Mouse (Mus musculus) hindbrain, postnatal 0 days (tissue): Measurements from ENCODE around the gene Lats1. TPM values are rescaled to one million over a fixed set of nuclear protein-coding genes. Genes with fewer than 3 reads are reported as not detected.

Experiments
- ATAC-seq: fragments of 200-750 bp; cut with Nextera tagmentation; 2 replicates; pipeline ENCODE4 v1.8.0; 2017; ENCODE audit warnings: mild to moderate bottlenecking, moderate TSS enrichment, moderate library complexity
- DNase-seq: peaks from one replicate; pipeline ENCODE4 v3.0.0-alpha.2; 2015; ENCODE audit warnings: low spot score
- H3K27ac ChIP-seq: fragments of 300-500 bp; sonication (generic); 2 replicates; pipeline ENCODE4 v1.5.1; 2014; ENCODE audit warnings: mild to moderate bottlenecking
- H3K27me3 ChIP-seq: fragments of 300-500 bp; sonication (generic); 2 replicates; pipeline ENCODE4 v1.6.1; 2014; ENCODE audit warnings: low read length, mixed read lengths; ENCODE audit not compliant: insufficient read depth
- H3K36me3 ChIP-seq: fragments of 300-500 bp; sonication (generic); 2 replicates; pipeline ENCODE4 v1.6.1; 2014; ENCODE audit warnings: low read length, mixed read lengths; ENCODE audit not compliant: insufficient read depth
- H3K4me1 ChIP-seq: fragments of 300-500 bp; sonication (generic); 2 replicates; pipeline ENCODE4 v1.6.1; 2014; ENCODE audit warnings: antibody characterized with exemption, low read length, mixed read lengths; ENCODE audit not compliant: insufficient read depth
- H3K4me2 ChIP-seq: fragments of 300-500 bp; sonication (generic); 2 replicates; pipeline ENCODE4 v1.6.1; 2014; ENCODE audit warnings: low read depth, mild to moderate bottlenecking, low read length, moderate library complexity, mixed read lengths
- H3K4me3 ChIP-seq: fragments of 300-500 bp; sonication (generic); 2 replicates; pipeline ENCODE4 v1.5.1; 2014; ENCODE audit warnings: low read length
- H3K9ac ChIP-seq: fragments of 300-500 bp; sonication (generic); replicated peaks from 2 replicates; pipeline ENCODE4 v1.6.1; 2014; ENCODE audit warnings: mild to moderate bottlenecking, low read length, moderate library complexity, mixed read lengths
- H3K9me3 ChIP-seq: fragments of 300-500 bp; sonication (generic); 2 replicates; pipeline ENCODE4 v1.6.1; 2016; ENCODE audit warnings: low read length, mixed read lengths
- CTCF ChIP-seq: IDR thresholded peaks from 2 replicates; pipeline ENCODE4 v1.5.1; 2016; ENCODE audit warnings: antibody characterized with exemption, control low read depth, low read depth
- WGBS: fragments of 180-500 bp; shearing (Covaris S2); extraction: QIAGEN DNeasy Blood & Tissue Kit; methylation state at CpG from one replicate; pipeline ENCODE4 v1.1.7; 2014; 5-methylcytosine and 5-hydroxymethylcytosine counted together
- polyA plus RNA-seq: library from polyadenylated mRNA; unstranded; fragments of >200 nt; fragmentation: Nextera tagmentation; extraction: Ambion mirVana; gene quantifications from 2 replicates; pipeline ENCODE4 v1.2.1, GENCODE M21; 2015
- total RNA-seq: library from RNA; depleted of rRNA; stranded (reverse); fragments of >200 nt; gene quantifications from 2 replicates; pipeline ENCODE4 v1.2.3, GENCODE M21; 2014

Lats1 gene
- total and polyA plus RNA-seq, 2 experiments from 2014 or later = 7.1 to 39.2 TPM

GRCm38 (mm10) chr10:7682249-7682648, 1.2 kb downstream of the Lats1 start:
- DNase-seq = no peak
- no peaks in the 10 kb centered on the region for H3K27me3 ChIP-seq
- H3K9ac ChIP-seq = peak overlapping the region; percentile 100
- no peak for ATAC-seq
- peaks cover 19% of the 10 kb centered on the region for H3K4me1 ChIP-seq
- peak overlapping the region; percentile 99; the same call in 1 of the 2 replicates for H3K27ac ChIP-seq
- no peaks in the 10 kb centered on the region for H3K9me3 ChIP-seq
- H3K4me2 ChIP-seq = peak overlapping the region; percentile 86
- H3K36me3 ChIP-seq = 0 out of 2 replicates have a peak, but pooled peaks cover 10% of the 10 kb centered on the region
- peak overlapping the region; percentile 95 for H3K4me3 ChIP-seq
- WGBS = 62% methylated on average over 3 of the region's 3 CpGs
- no peak for TF ChIP-seq CTCF

DNA sequence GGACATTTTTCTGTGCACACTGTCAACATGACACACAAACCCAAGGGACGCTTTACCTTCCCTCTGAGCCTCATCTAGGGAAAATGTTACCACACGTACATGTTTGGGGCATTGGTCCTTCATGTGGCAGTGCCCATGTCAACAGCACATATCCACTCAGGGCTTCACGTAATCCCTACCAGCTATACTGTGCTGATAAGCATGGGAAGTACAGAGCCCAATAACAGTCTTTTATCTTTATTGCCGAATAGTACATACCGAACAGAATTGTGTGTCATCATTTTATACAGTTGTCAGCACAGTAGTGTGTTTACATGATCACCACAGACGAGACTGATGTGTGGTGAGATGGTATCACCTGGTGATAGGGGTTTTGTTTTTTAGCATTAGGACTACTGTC, 5.9 kb downstream of the Lats1 start:
- H3K9ac ChIP-seq = no peak overlapping the region
- H3K27me3 ChIP-seq = no peaks in the 10 kb centered on the region
- H3K36me3 ChIP-seq = peaks cover 10% of the 10 kb centered on the region; the same call in 1 of the 2 replicates
- H3K9me3 ChIP-seq = no peaks in the 10 kb centered on the region
- peaks cover 10% of the 10 kb centered on the region; the same call in 1 of the 2 replicates for H3K4me1 ChIP-seq
- H3K4me2 ChIP-seq = no peak overlapping the region
- no peak for ATAC-seq
- no peak overlapping the region for H3K4me3 ChIP-seq
- DNase-seq = no peak
- TF ChIP-seq CTCF = no peak
- 93% methylated on average over 6 of the region's 6 CpGs for WGBS
- no peak overlapping the region for H3K27ac ChIP-seq

- DNase-seq (no peak), ATAC-seq (no peak)
- TF ChIP-seq CTCF = no peak
- H3K9ac ChIP-seq = no peak overlapping the region
- no peak overlapping the region for H3K4me2 ChIP-seq
- no peaks in the 10 kb centered on the region for H3K4me1 ChIP-seq
- peaks cover 46% of the 10 kb centered on the region for H3K36me3 ChIP-seq
- H3K27me3 ChIP-seq = no peaks in the 10 kb centered on the region
- H3K9me3 ChIP-seq = no peaks in the 10 kb centered on the region
- no peak overlapping the region for H3K27ac ChIP-seq
- H3K4me3 ChIP-seq = no peak overlapping the region
Observed at GRCm38 (mm10) chr10:7695286-7695685, 14.3 kb downstream of the Lats1 start.

DNA sequence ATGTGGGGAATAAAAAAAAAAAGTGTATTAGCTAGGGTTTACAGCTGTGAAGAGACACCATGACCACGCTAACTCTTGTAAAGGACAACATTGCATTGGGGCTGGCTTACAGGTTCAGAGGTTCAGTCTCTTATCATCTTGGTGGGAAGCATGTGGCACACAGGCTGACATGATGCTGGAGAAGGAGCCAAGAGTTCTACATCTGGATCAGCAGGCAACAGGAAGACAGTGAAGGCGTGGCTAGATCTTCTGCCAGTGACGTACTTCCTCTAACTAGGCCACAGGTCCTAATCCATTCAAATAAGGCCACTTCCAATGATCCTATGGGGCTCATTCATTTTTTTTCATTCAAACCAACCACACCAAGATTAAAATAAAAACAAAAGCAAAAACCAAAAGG, 19.1 kb downstream of the Lats1 start:
- ATAC-seq (no peak), DNase-seq (no peak)
- 91% methylated on average over 3 of the region's 3 CpGs for WGBS
- H3K27ac ChIP-seq = no peak overlapping the region
- no peak overlapping the region for H3K4me3 ChIP-seq
- H3K36me3 ChIP-seq = peaks cover 48% of the 10 kb centered on the region
- no peaks in the 10 kb centered on the region for H3K9me3 ChIP-seq
- H3K9ac ChIP-seq = no peak overlapping the region
- no peak for TF ChIP-seq CTCF
- H3K4me2 ChIP-seq = no peak overlapping the region
- H3K27me3 ChIP-seq = no peaks in the 10 kb centered on the region
- H3K4me1 ChIP-seq = no peaks in the 10 kb centered on the region

- H3K4me3 ChIP-seq = no peak overlapping the region
- H3K36me3 ChIP-seq = peaks cover 61% of the 10 kb centered on the region
- no peak for ATAC-seq
- no peak overlapping the region for H3K9ac ChIP-seq
- no peaks in the 10 kb centered on the region for H3K4me1 ChIP-seq
- H3K27ac ChIP-seq = no peak overlapping the region
- DNase-seq = no peak
- no peaks in the 10 kb centered on the region for H3K27me3 ChIP-seq
- no peak overlapping the region for H3K4me2 ChIP-seq
- WGBS = 97% methylated on average over 6 of the region's 6 CpGs
- H3K9me3 ChIP-seq = no peaks in the 10 kb centered on the region
- TF ChIP-seq CTCF = no peak
Observed at GRCm38 (mm10) chr10:7702586-7702985, 21.6 kb downstream of the Lats1 start.

- Histone ChIP-seq H3K4me3 (no peak overlapping the region), H3K9ac (no peak overlapping the region), H3K36me3 (peaks cover 45% of the 10 kb centered on the region), H3K27ac (no peak overlapping the region), H3K4me1 (no peaks in the 10 kb centered on the region), H3K27me3 (no peaks in the 10 kb centered on the region), H3K9me3 (no peaks in the 10 kb centered on the region), H3K4me2 (no peak overlapping the region)
- DNase-seq = no peak
- no peak for TF ChIP-seq CTCF
- ATAC-seq = no peak
- 91% methylated on average over 5 of the region's 5 CpGs for WGBS
Observed at GRCm38 (mm10) chr10:7710121-7710520, 29.1 kb downstream of the Lats1 start.

DNA sequence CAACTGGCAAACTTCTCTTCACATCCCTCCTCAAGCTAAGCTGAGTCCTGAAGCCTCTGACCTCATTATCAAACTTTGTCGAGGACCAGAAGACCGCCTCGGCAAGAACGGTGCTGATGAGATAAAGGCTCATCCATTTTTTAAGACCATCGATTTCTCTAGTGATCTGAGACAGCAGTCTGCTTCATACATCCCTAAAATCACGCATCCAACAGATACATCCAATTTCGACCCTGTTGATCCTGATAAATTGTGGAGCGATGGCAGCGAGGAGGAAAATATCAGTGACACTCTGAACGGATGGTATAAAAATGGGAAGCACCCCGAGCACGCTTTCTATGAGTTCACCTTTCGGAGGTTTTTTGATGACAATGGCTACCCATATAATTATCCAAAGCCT, 31.5 kb downstream of the Lats1 start:
- Histone ChIP-seq H3K4me1 (no peaks in the 10 kb centered on the region), H3K36me3 (peaks cover 34% of the 10 kb centered on the region), H3K27ac (no peak overlapping the region), H3K4me2 (no peak overlapping the region), H3K9me3 (no peaks in the 10 kb centered on the region), H3K27me3 (no peaks in the 10 kb centered on the region), H3K4me3 (no peak overlapping the region), H3K9ac (no peak overlapping the region)
- no peak for TF ChIP-seq CTCF
- no peak for DNase-seq
- no peak for ATAC-seq
- WGBS = 93% methylated on average over 13 of the region's 13 CpGs
